Mouse (Mus musculus) gastrocnemius, postnatal 4 days (tissue): Measurements from ENCODE around the gene Cd300c2. TPM values are rescaled to one million over a fixed set of nuclear protein-coding genes. Genes with fewer than 3 reads are reported as not detected.
"Not testable (repeated sequence)": the region's sequence is repeated elsewhere in the genome, so short reads cannot be mapped to it uniquely, and the experiment has no call there.

Experiments
- DNase-seq, 2 experiments: peaks; one replicate each; pipeline ENCODE4 v3.0.0; 2021 to 2022; ENCODE audit warnings: low spot score in 2 of 2, mixed read lengths in 2 of 2
- long read RNA-seq, 2 experiments: library from polyadenylated mRNA; stranded (forward); transcript quantifications; one replicate each; pipeline ENCODE4 v2.0.0; 2021
- total RNA-seq, 2 experiments: library from RNA; stranded (reverse); gene quantifications; 2 replicates each; pipeline ENCODE4 v1.2.3; 2021

The Cd300c2 gene
- 1 to 10 TPM; 1.6 to 2.2 TPM for total RNA-seq
- long read RNA-seq, experiment 1 = 0 reads
- long read RNA-seq, experiment 2, partial matches to known transcripts = 0 of 1 reads
- long read RNA-seq, experiment 2, other reads (novel, unspliced or antisense) = 0 of 1 reads

DNA sequence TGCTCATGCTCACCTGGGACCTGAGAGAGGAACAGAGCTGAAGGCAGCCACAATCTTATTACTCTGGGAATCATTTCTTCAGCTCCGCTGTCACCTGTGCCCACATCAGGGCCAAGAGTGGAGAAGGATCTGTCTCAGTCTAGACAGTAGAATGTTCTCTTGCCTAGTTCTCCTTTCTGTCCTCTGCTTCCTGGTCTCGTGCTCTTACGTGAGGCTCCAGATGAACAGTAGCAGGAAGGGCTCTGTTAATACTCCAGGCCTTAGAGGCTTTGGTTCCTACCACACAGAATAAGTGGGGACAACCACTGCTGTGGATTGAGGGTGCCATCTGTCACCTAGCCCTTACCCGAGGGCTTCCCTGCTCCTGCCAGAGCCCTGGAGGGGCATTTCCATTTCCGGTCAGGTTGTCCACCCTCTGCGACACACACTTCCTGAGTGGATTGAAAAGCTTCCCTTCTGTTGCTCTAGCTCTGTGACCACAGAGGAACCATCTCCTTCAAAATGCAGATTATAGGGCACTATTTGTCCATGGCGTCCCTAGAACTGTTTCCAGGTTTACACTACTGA, at the start of gene Cd300c2:
TSS of gene Cd300c2 (minus strand) at position 407 of the 567 bp plus-strand sequence.
- DNase-seq = no peak

DNA sequence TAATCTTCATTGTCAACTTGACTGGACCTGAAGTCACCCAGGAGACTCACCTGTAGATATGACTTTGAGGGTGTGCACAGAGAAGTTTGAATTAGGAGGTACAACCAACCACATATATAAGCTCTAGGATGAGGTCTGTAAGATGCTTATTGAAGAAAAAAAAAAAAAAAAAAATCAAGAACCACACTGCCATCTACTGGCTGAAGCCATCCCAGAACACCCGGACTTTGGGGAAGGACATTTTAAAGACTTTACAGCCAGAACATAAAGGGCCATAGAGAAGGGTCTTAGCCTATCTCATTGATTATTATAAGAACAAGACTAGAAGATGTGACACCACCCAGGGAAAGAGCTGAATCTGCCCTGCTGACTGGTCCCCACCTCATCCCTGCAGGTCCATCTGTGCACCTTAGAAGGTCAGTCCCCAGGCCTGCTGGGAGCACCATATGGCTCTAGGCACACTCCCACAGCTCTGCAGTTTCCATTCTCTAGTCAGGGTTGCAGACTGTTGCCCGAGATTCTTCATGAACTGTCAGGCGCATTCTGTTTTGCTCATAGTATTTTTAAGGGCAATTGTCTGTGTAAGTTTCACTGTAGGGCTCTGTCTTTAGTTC, 47.7 kb upstream of the Cd300c2 start:
- DNase-seq = no peak

GRCm38 (mm10) chr11:115048259-115048658, 46.6 kb upstream of the Cd300c2 start, which contains the start of gene Cd300ld3:
Gene Cd300ld3, minus strand, starts transcription at chr11:115048409.
- DNase-seq = no peak

GRCm38 (mm10) chr11:115037669-115038068, 36.0 kb upstream of the Cd300c2 start, which contains the start of gene Cd300ld5:
Gene Cd300ld5, minus strand, starts transcription at chr11:115037769.
- not testable (repeated sequence) for DNase-seq

GRCm38 (mm10) chr11:115026912-115027311, 25.2 kb upstream of the Cd300c2 start, which contains the start of gene Cd300ld4:
Gene Cd300ld4, minus strand, starts transcription at chr11:115027012.
- not testable (repeated sequence) for DNase-seq

DNA sequence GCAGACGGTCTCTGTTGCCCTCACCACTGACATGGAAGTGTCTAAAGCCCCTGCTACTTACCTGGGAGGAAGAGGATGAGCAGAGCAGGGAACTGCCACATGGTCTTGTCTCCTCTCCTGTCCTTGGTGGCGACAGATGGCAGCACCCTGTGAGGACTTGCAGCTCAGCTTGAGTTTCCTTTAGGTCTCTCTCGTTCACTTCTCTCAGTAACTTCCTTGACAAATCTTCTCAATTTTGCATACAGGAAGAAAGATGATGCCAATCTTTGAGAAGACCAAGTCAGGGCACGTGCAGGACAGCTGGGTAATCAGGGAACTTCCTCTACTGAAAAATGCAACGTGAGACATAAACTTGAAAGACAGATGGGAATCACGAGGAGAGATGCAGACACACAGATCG, 14.4 kb upstream of the Cd300c2 start, which contains the start of gene Cd300ld2:
TSS of gene Cd300ld2 (minus strand) at position 101 of the 400 bp plus-strand sequence.
- DNase-seq = not testable (repeated sequence)

DNA sequence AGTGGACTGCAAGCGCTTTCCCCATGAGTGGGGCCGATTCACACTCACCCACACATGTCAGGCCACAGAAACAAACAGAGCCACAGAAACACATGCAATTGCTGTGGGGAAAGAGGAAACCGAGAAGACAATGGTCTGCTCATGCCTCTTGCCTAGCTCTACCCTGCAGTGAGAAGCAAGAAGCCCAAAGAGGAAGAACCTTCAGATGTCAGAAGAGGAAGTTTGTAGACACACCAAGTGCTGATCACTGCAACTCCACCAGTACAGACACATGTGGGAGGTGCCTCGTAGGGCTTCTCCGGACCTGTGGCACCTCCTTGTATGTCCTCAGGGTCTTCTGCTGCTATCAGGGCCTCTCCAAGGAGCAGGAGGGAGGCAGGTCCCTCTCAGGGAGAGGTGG, 2.4 kb upstream of the Cd300c2 start:
- DNase-seq = no peak

DNA sequence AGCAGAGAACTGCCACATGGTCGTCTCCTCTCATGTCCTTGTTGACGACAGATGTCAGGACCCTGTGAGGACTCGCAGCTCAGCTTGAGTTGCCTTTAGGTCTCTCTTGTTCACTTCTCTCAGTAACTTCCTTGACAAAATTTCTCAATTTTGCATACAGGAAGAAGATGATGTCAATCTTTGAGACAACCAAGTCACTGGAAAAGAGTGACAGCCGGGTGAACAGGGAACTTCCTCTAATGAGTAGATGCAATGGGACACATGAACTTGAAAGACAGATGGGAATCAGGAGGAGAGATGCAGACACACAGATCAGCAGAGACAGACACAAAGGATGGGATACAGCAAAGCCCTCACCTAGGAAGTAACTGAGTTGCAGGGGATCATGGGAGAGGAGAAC, 11.9 kb downstream of the Cd300c2 start, which contains the start of gene Cd300ld:
TSS of gene Cd300ld (minus strand) at position 130 of the 400 bp plus-strand sequence.
- no peak for DNase-seq

GRCm38 (mm10) chr11:114981866-114982265, 19.8 kb downstream of the Cd300c2 start:
- DNase-seq = no peak

GRCm38 (mm10) chr11:114972726-114973125, 29.0 kb downstream of the Cd300c2 start:
- DNase-seq = no peak

- DNase-seq = no peak
These were observed 32.9 kb downstream of the Cd300c2 start, which contains the start of gene Cd300c for GRCm38 (mm10) chr11:114968752-114969207. Gene Cd300c, minus strand, starts transcription at chr11:114969157.

GRCm38 (mm10) chr11:114965182-114965828, 36.4 kb downstream of the Cd300c2 start:
- no peak for DNase-seq

DNA sequence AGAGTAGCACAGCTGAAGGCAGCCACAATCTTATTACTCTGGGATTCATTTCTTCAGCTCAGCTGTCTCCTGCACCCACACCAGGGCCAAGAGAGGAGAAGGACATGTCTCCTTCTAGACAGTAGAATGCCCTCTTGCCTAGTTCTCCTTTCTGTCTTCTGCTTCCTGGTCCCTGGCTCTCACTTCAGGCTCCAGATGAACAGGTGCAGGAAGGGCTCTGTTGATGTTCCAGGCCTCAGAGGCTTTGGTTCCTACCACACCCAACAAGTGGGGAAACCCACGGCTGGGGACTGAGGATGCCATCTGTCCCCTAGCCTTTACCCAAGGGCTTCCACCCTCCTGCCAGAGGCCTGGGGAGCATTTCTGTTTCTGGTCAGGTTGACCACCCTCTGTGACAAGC, 41.3 kb downstream of the Cd300c2 start:
- DNase-seq = no peak

Other genes with a start within 250 kb of the Cd300c2 start
- gene Kif19a, start 236.5 kb downstream of the Cd300c2 start, total RNA-seq = 1 to 10 TPM; 3.4 to 5.6 TPM
- 1 to 10 TPM; 3.6 to 4.4 TPM for gene Btbd17, start 205.9 kb downstream of the Cd300c2 start, total RNA-seq
- not detected for gene Gpr142, start 203.0 kb downstream of the Cd300c2 start, total RNA-seq
- gene Gprc5c, start 150.7 kb downstream of the Cd300c2 start, total RNA-seq = 10 to 100 TPM; 51.0 to 57.9 TPM
- 1 to 10 TPM; 1.3 to 2.0 TPM for gene Cd300a, start 111.8 kb downstream of the Cd300c2 start, total RNA-seq
- gene Cd300lb, start 67.5 kb downstream of the Cd300c2 start, total RNA-seq = 1 to 10 TPM in 1 of 2 experiments, under 1 TPM in 1; 0.49 to 1.1 TPM
- gene Cd300c, start 32.7 kb downstream of the Cd300c2 start, total RNA-seq = not detected
- under 1 TPM; 0.36 to 0.47 TPM for gene Cd300ld, start 12.0 kb downstream of the Cd300c2 start, total RNA-seq
- gene Cd300ld2, start 14.3 kb upstream of the Cd300c2 start, total RNA-seq = not detected
- gene Cd300ld4, start 25.1 kb upstream of the Cd300c2 start, total RNA-seq = 1 to 10 TPM in 1 of 2 experiments, not detected in 1; 1.4 TPM
- 1 to 10 TPM; 2.5 to 3.2 TPM for gene Cd300ld5, start 35.9 kb upstream of the Cd300c2 start, total RNA-seq
- gene Cd300ld3, start 46.5 kb upstream of the Cd300c2 start, total RNA-seq = 1 to 10 TPM; 3.9 to 4.7 TPM
- gene Cd300e, start 60.3 kb upstream of the Cd300c2 start, total RNA-seq = under 1 TPM in 1 of 2 experiments, not detected in 1; 0.29 TPM
- gene Rab37, start 89.6 kb upstream of the Cd300c2 start, total RNA-seq = 1 to 10 TPM; 1.0 to 1.3 TPM
- under 1 TPM; 0.49 TPM for gene Cd300lf, start 132.1 kb upstream of the Cd300c2 start, total RNA-seq
- 10 to 100 TPM; 10.9 to 12.4 TPM for gene Slc9a3r1, start 161.5 kb upstream of the Cd300c2 start, total RNA-seq
- gene Tmem104, start 185.6 kb upstream of the Cd300c2 start, total RNA-seq = 1 to 10 TPM; 8.5 to 9.8 TPM
- 10 to 100 TPM; 16.4 to 17.9 TPM for gene Nat9, start 186.0 kb upstream of the Cd300c2 start, total RNA-seq